Mouse (Mus musculus) small intestine, adult 2 months (tissue): ENCODE measurements around the gene Cenpp. TPM values are rescaled to one million over a fixed set of nuclear protein-coding genes. Genes with fewer than 3 reads are reported as not detected.
"Not testable (repeated sequence)": the region's sequence is repeated elsewhere in the genome, so short reads cannot be mapped to it uniquely, and the experiment has no call there.

ENCODE experiments used
- H3K27ac ChIP-seq: fragments of 200-500 bp; 2 replicates; pipeline ENCODE4 v1.5.1; 2012; ENCODE audit warnings: low read depth, low read length, control low read depth, inconsistent platforms; ENCODE audit not compliant: insufficient read depth
- H3K27me3 ChIP-seq: fragments of 200-500 bp; 2 replicates; pipeline ENCODE4 v1.6.1; 2012; ENCODE audit warnings: mild to moderate bottlenecking, moderate library complexity, low read length, inconsistent platforms; ENCODE audit not compliant: control insufficient read depth, insufficient read depth
- H3K36me3 ChIP-seq: fragments of 200-500 bp; 2 replicates; pipeline ENCODE4 v1.6.1; 2012; ENCODE audit warnings: mild to moderate bottlenecking, low read length, control low read depth, inconsistent platforms; ENCODE audit not compliant: control insufficient read depth, insufficient read depth
- H3K4me1 ChIP-seq: fragments of 200-500 bp; 2 replicates; pipeline ENCODE4 v1.6.1; 2012; ENCODE audit warnings: low read length, inconsistent platforms, mixed read lengths; ENCODE audit not compliant: control insufficient read depth, insufficient read depth, insufficient read length
- H3K4me3 ChIP-seq: fragments of 200-500 bp; 2 replicates; pipeline ENCODE4 v1.5.1; 2012; ENCODE audit warnings: low read depth, mild to moderate bottlenecking, control low read depth, inconsistent platforms, low read length, moderate library complexity
- CTCF ChIP-seq: fragments of 200-500 bp; IDR thresholded peaks from 2 replicates; pipeline ENCODE4 v1.5.1; 2012; ENCODE audit warnings: low read depth, mild to moderate bottlenecking, control low read depth, inconsistent platforms, low read length, moderate library complexity, mixed read lengths; ENCODE audit not compliant: insufficient replicate concordance, insufficient read length; ENCODE audit errors: extremely low read depth
- POLR2A ChIP-seq: fragments of 200-500 bp; IDR thresholded peaks from 2 replicates; pipeline ENCODE4 v1.6.1; 2012; ENCODE audit warnings: low read depth, mild to moderate bottlenecking, control low read depth, inconsistent platforms, low read length, moderate library complexity
- WGBS: fragments of 180-500 bp; shearing (Covaris S2); methylation state at CpG from one replicate; pipeline ENCODE4 v1.1.7; 2018; 5-methylcytosine and 5-hydroxymethylcytosine counted together
- polyA plus RNA-seq: library from polyadenylated mRNA; depleted of rRNA; stranded (reverse); fragments of >200 nt; gene quantifications from 2 replicates; pipeline ENCODE4 v1.2.3, GENCODE M21; 2012

The Cenpp gene
- polyA plus RNA-seq, 1 experiment, result 0.27 TPM

GRCm38 (mm10) chr13:49629076-49629475 is 23.5 kb downstream of the Cenpp start:
- Histone ChIP-seq H3K27ac (no peak overlapping the region), H3K4me1 (no peaks in the 10 kb centered on the region), H3K27me3 (no peaks in the 10 kb centered on the region), H3K4me3 (no peak overlapping the region), H3K36me3 (no peaks in the 10 kb centered on the region)
- 93% methylated on average over 2 of the region's 2 CpGs for WGBS
- TF ChIP-seq POLR2A (no peak), CTCF (no peak)

GRCm38 (mm10) chr13:49628167-49628566 is 24.4 kb downstream of the Cenpp start:
- Histone ChIP-seq H3K27me3 (no peaks in the 10 kb centered on the region), H3K4me3 (no peak overlapping the region), H3K27ac (no peak overlapping the region), H3K4me1 (no peaks in the 10 kb centered on the region), H3K36me3 (no peaks in the 10 kb centered on the region)
- TF ChIP-seq CTCF (no peak), POLR2A (no peak)

GRCm38 (mm10) chr13:49623216-49623615 is 29.4 kb downstream of the Cenpp start:
- H3K36me3 ChIP-seq, result no peaks in the 10 kb centered on the region
- no peak overlapping the region for H3K4me3 ChIP-seq
- no peaks in the 10 kb centered on the region for H3K4me1 ChIP-seq
- H3K27ac ChIP-seq, result no peak overlapping the region
- no peaks in the 10 kb centered on the region for H3K27me3 ChIP-seq
- WGBS, result 69% methylated on average over 1 of the region's 1 CpGs
- TF ChIP-seq CTCF (no peak), POLR2A (no peak)

DNA sequence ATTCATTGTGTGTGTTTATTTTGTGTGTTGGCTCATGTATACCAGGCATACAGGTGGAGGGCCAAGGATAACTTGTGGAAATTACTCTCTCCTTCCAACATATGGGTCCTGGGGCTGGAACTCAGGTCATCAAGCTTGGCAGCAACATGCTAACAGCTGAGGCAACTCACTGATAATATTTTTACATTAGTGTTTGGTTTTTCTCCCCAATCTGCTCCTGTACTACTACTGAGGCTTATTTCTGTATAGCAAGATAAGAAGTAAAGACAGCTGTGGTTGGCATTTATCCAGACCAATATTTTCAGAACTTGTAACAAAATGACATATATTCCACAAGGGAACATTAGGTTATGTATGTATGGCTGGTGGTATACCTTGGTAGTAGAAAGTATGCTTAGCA is 34.2 kb downstream of the Cenpp start:
- no peak overlapping the region for H3K4me3 ChIP-seq
- H3K27me3 ChIP-seq, result no peaks in the 10 kb centered on the region
- TF ChIP-seq CTCF, result no peak
- no peak for TF ChIP-seq POLR2A
- no peaks in the 10 kb centered on the region for H3K36me3 ChIP-seq
- H3K4me1 ChIP-seq, result no peaks in the 10 kb centered on the region
- no peak overlapping the region for H3K27ac ChIP-seq

DNA sequence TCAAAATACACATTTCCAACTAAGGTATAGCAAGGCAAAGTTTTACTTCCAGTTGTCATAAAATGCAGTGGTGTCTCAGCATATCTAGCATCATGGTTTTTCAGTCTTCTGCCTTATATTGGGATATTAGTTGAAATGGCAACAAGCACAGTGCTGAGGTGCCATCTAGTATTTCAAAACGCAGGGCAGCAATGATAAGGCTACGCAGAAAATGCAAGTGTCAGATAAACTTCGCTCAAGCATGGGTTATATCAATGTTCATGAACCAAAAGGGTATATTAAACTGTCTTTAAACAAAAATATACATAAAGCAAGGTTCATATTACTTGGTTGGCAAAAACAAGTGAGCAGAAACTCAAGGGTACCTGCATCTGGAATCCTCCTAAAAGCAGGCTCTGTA is 35.6 kb downstream of the Cenpp start:
- no peak overlapping the region for H3K4me3 ChIP-seq
- H3K27ac ChIP-seq, result no peak overlapping the region
- no peaks in the 10 kb centered on the region for H3K36me3 ChIP-seq
- 88% methylated on average over 3 of the region's 3 CpGs for WGBS
- TF ChIP-seq CTCF (no peak), POLR2A (no peak)
- H3K27me3 ChIP-seq, result no peaks in the 10 kb centered on the region
- H3K4me1 ChIP-seq, result no peaks in the 10 kb centered on the region

DNA sequence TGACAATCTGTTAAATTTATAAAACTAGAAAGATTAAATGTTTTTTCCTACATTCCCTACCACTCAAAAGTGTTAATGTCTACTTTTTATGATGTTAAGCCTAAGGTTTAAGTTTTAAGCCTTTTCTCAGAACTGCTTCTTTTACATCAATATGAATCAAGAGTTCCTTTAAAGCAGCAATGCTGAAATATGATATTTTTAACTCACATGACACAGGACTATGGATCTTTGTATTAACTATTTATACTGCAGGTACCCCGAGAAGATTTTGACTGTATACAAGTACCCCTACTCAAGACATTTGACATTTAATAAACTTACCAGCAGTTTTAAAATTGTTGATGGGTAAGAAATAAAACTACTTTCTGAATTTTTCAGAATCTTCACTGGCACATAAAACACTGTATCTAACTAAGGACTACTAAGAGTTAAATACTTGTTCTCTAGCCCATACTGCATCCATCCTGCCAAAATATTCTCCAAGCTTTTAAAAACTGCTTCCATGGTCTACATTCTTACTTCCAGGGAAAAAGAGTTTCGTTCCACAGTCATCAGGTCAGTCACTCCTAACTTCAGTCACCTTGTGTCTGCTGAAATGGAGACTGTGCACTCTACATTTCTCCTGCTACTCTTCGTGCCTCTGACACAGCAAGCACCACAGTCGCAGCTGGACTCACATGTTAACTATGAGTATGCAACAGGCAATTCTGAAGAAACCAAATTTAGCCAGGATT is 43.8 kb downstream of the Cenpp start:
- no peaks in the 10 kb centered on the region for H3K36me3 ChIP-seq
- H3K27me3 ChIP-seq, result no peaks in the 10 kb centered on the region
- TF ChIP-seq CTCF (no peak), POLR2A (no peak)
- WGBS, result 77% methylated on average over 4 of the region's 4 CpGs
- no peak overlapping the region for H3K4me3 ChIP-seq
- no peak overlapping the region for H3K27ac ChIP-seq
- H3K4me1 ChIP-seq, result no peaks in the 10 kb centered on the region

- no peaks in the 10 kb centered on the region for H3K4me1 ChIP-seq
- H3K27ac ChIP-seq, result no peak within 1 kb of the TSS
- no peaks in the 10 kb centered on the region for H3K36me3 ChIP-seq
- H3K27me3 ChIP-seq, result no peaks in the 10 kb centered on the region
- 85% methylated on average over 4 of the region's 4 CpGs for WGBS
- H3K4me3 ChIP-seq, result no peak within 1 kb of the TSS
- TF ChIP-seq CTCF (no peak), POLR2A (no peak)
Measured at GRCm38 (mm10) chr13:49607714-49608113, 44.9 kb downstream of the Cenpp start, which contains the start of gene Ogn. Gene Ogn, plus strand, starts transcription at chr13:49608046.

- Histone ChIP-seq H3K36me3 (no peaks in the 10 kb centered on the region), H3K4me3 (no peak overlapping the region), H3K4me1 (no peaks in the 10 kb centered on the region), H3K27me3 (no peaks in the 10 kb centered on the region), H3K27ac (no peak overlapping the region)
- TF ChIP-seq POLR2A, result no peak
- no peak for TF ChIP-seq CTCF
Measured at GRCm38 (mm10) chr13:49603603-49604002, 49.0 kb downstream of the Cenpp start.

DNA sequence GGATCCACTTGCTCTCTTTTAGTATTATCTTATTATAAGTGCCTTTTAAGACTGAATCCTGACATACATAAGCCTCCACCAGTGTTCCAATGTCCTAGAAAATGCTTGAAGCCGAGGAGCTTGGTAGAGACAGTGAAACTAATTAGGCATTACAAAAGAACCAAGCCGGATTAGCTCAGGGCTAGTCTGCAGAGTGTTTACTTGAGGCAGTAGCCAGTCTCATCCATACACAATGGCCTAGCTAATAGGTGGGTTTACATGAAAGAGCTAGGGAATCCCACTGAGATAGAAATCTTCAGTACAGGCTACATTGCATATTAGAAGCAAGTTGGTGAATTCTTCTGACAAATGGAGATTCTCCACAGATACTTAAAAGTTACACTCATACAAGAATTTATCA is 50.0 kb downstream of the Cenpp start:
- not testable (repeated sequence) for H3K36me3 ChIP-seq, H3K4me1 ChIP-seq, H3K4me3 ChIP-seq, H3K27me3 ChIP-seq, H3K27ac ChIP-seq
- 91% methylated on average over 2 of the region's 2 CpGs for WGBS
